8 mouse cellular contexts compared by ENCODE assay signal in genomic region chr2:152736090-152736601, GRCm38 (mm10). TPM values are rescaled to one million over a fixed set of nuclear protein-coding genes. Genes with fewer than 3 reads are reported as not detected.
DNase-seq lines count a peak whose midpoint lies in the region; ATAC-seq lines count a peak whose summit lies in the region.

Id1 (plus strand) TSS chr2:152736251.

- no peaks in the 10 kb centered on the region for H3K9me3 ChIP-seq in intestine, embryonic 15.5 days
- H3K9me3 ChIP-seq in midbrain, embryonic 11.5 days (ENCODE audit: control insufficient read depth, low read length), result no peaks in the 10 kb centered on the region

- peak within 1 kb of the TSS; percentile 95 for H3K27ac ChIP-seq in intestine, embryonic 15.5 days
- peak within 1 kb of the TSS; percentile 76 for H3K27ac ChIP-seq in midbrain, embryonic 11.5 days (ENCODE audit: low read depth, low read length)

- ATAC-seq in cerebellum, adult (ENCODE audit: insufficient number of reproducible peaks, low FRiP score, low TSS enrichment), result no peak
- ATAC-seq in intestine, embryonic 15.5 days, result peak; percentile 60
- peak; percentile 68 for ATAC-seq in midbrain, embryonic 11.5 days (ENCODE audit: low FRiP score)

- peak within 1 kb of the TSS; percentile 76 for H3K4me3 ChIP-seq in intestine, embryonic 15.5 days (replicated peaks)
- peak within 1 kb of the TSS; percentile 68 for H3K4me3 ChIP-seq in midbrain, embryonic 11.5 days (ENCODE audit: low read depth, low read length)

- peak within 1 kb of the TSS; percentile 86 for H3K4me2 ChIP-seq in intestine, embryonic 15.5 days (replicated peaks)
- H3K4me2 ChIP-seq in midbrain, embryonic 11.5 days, result peak within 1 kb of the TSS; percentile 91

- peak within 1 kb of the TSS; percentile 87 for H3K9ac ChIP-seq in intestine, embryonic 15.5 days
- H3K9ac ChIP-seq in midbrain, embryonic 11.5 days (ENCODE audit: low read length), result peak within 1 kb of the TSS; percentile 89

- H3K27me3 ChIP-seq in intestine, embryonic 15.5 days (replicated peaks), result no peaks in the 10 kb centered on the region
- no peaks in the 10 kb centered on the region for H3K27me3 ChIP-seq in midbrain, embryonic 11.5 days (ENCODE audit: control insufficient read depth, insufficient read depth, low read length)

- WGBS in intestine, embryonic 15.5 days, result under 1% methylated on average over 28 of the region's 28 CpGs
- WGBS in midbrain, embryonic 11.5 days, result 1% methylated on average over 28 of the region's 28 CpGs

- no peaks in the 10 kb centered on the region for H3K36me3 ChIP-seq in intestine, embryonic 15.5 days
- H3K36me3 ChIP-seq in midbrain, embryonic 11.5 days (ENCODE audit: control insufficient read depth, insufficient read depth, low read length), result no peaks in the 10 kb centered on the region

- DNase-seq in cerebellum, adult 18-20 months, result peak; percentile 39 to 55
- DNase-seq in embryo, embryonic 9.5 days (ENCODE audit: extremely low spot score), result peak; percentile 95
- peak; percentile 46 to 80 for DNase-seq in gastrocnemius, postnatal 4 days (ENCODE audit: low spot score in 2 of 2)
- peak; percentile 77 for DNase-seq in left cerebral cortex, postnatal 4 days
- peak; percentile 98 for DNase-seq in midbrain, embryonic 11.5 days (ENCODE audit: low spot score, missing footprints)
- peak; percentile 21 for DNase-seq in spleen, adult 12 weeks (ENCODE audit: low spot score)

- H3K4me1 ChIP-seq in intestine, embryonic 15.5 days (replicated peaks), result peaks cover 44% of the 10 kb centered on the region
- peaks cover 46% of the 10 kb centered on the region for H3K4me1 ChIP-seq in midbrain, embryonic 11.5 days (ENCODE audit: control insufficient read depth, insufficient read depth, low read length)

- intact Hi-C loops in left cerebral cortex, postnatal 4 days (cut with DNase I), result no loop called here

RNA-seq across cellular contexts. Expression of gene Id1, which starts in this region (rescaled TPM):
- 10 to 100 TPM; 27.7 to 29.4 TPM for total RNA-seq in gastrocnemius, postnatal 4 days (2021)
- 102 and 116 TPM in 2 replicates for polyA plus RNA-seq in intestine, embryonic 15.5 days (2015; fragmentation: Nextera tagmentation; extraction: Ambion mirVana)
- 10 to 100 TPM; 25.6 to 27.6 TPM for total RNA-seq in left cerebral cortex, postnatal 4 days (2021)
- polyA plus RNA-seq in midbrain, embryonic 11.5 days (2014; fragmentation: Nextera tagmentation; extraction: Ambion mirVana), result 66.0 and 70.7 TPM in 2 replicates

Comparison
In these comparisons a context has a peak if more than half of its experiments do, and no peak if none do; other contexts are left out.
1. DNase-seq: peak in every context shown above with its lines; median percentile 98 in midbrain, embryonic 11.5 days; 95 in embryo, embryonic 9.5 days; 77 in left cerebral cortex, postnatal 4 days; 63 in gastrocnemius, postnatal 4 days; 47 in cerebellum, adult 18-20 months; 21 in spleen, adult 12 weeks.